Mouse (Mus musculus): ENCODE measurements around the gene Gm6169. TPM values are rescaled to one million over a fixed set of nuclear protein-coding genes. Genes with fewer than 3 reads are reported as not detected.
A peak's percentile ranks its signal among the peaks of the same experiment; 100 is the strongest.

Gm6169 gene
- polyA plus RNA-seq, 1 experiment = 6.3 TPM

DNA sequence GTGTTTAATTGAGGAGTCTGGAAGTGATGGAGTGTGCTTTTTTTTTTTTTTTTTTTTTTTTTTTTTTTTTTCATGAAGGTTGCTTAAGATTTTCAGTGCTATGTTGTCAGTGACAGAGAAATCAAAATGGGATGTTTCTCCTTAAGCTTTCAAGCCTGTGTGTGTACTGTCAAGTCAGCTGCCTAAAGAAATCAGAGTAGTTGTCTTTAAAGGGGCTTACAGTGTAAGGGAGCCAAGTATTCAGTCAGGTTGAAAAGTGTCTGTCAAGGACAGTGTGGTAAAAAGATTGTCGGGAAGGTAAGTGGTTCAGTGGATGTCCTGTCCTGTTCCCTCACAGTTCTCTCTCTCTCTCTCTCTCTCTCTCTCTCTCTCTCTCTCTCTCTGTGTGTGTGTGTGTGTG lies 25.5 kb downstream of the Gm6169 start:
- no peaks in the 10 kb centered on the region for H3K79me2 ChIP-seq (ENCODE audit: control insufficient read depth, insufficient read depth)
- H3K4me3 ChIP-seq = no peak overlapping the region
- H3K27me3 ChIP-seq (ENCODE audit: control insufficient read depth, insufficient read depth, insufficient read length) = peaks cover 28% of the 10 kb centered on the region
- H3ac ChIP-seq (ENCODE audit: control insufficient read depth, insufficient read length) = no peak overlapping the region
- H3K4me2 ChIP-seq (ENCODE audit: low read depth) = no peak overlapping the region
- TF ChIP-seq MYOG (IDR thresholded peaks at IDR 0.05; ENCODE audit: control insufficient read depth in 1 of 3, insufficient read depth in 1 of 3, insufficient read length in 2 of 3, low read depth in 2 of 3) (no peak), MAX (IDR thresholded peaks at IDR 0.05; ENCODE audit: low read depth) (no peak), REST (IDR thresholded peaks at IDR 0.05; ENCODE audit: insufficient read depth, insufficient read length) (no peak), USF1 (IDR thresholded peaks at IDR 0.05; ENCODE audit: low read depth) (no peak), E2F4 (IDR thresholded peaks at IDR 0.05; ENCODE audit: insufficient read depth) (no peak), MYOD1 (IDR thresholded peaks at IDR 0.05; ENCODE audit: control insufficient read depth in 1 of 3, insufficient read length in 2 of 3, low read depth in 2 of 3) (no peak), POLR2AphosphoS2 (IDR thresholded peaks at IDR 0.05; ENCODE audit: insufficient read length, low read depth) (no peak), POLR2A (IDR thresholded peaks at IDR 0.05; ENCODE audit: insufficient read length, low read depth) (no peak)
- H3K36me3 ChIP-seq (ENCODE audit: control insufficient read depth, insufficient read depth) = no peaks in the 10 kb centered on the region

- Histone ChIP-seq H3K79me2 (ENCODE audit: control insufficient read depth, insufficient read depth) (no peaks in the 10 kb centered on the region), H3ac (ENCODE audit: control insufficient read depth, insufficient read length) (no peak overlapping the region), H3K36me3 (ENCODE audit: control insufficient read depth, insufficient read depth) (no peaks in the 10 kb centered on the region), H3K4me3 (no peak overlapping the region), H3K4me2 (ENCODE audit: low read depth) (peak overlapping the region; percentile 24), H3K27me3 (ENCODE audit: control insufficient read depth, insufficient read depth, insufficient read length) (peaks cover 28% of the 10 kb centered on the region)
- TF ChIP-seq REST (IDR thresholded peaks at IDR 0.05; ENCODE audit: insufficient read depth, insufficient read length) = no peak
- TF ChIP-seq TCF12 (IDR thresholded peaks at IDR 0.05; ENCODE audit: insufficient read depth, poor library complexity, severe bottlenecking) = no peak
- no peak for TF ChIP-seq USF1 (IDR thresholded peaks at IDR 0.05; ENCODE audit: low read depth)
- TF ChIP-seq TCF3 (IDR thresholded peaks at IDR 0.05; ENCODE audit: insufficient read length, low read depth) = no peak
- TF ChIP-seq POLR2A (IDR thresholded peaks at IDR 0.05; ENCODE audit: insufficient read length, low read depth) = no peak
- TF ChIP-seq MYOD1 (IDR thresholded peaks at IDR 0.05; ENCODE audit: control insufficient read depth in 1 of 3, insufficient read length in 2 of 3, low read depth in 2 of 3) = no peak
- no peak for TF ChIP-seq SRF (IDR thresholded peaks at IDR 0.05; ENCODE audit: control insufficient read depth, insufficient read length, low read depth)
- TF ChIP-seq E2F4 (IDR thresholded peaks at IDR 0.05; ENCODE audit: insufficient read depth) = no peak
- TF ChIP-seq CEBPB (IDR thresholded peaks at IDR 0.05; ENCODE audit: insufficient read depth, poor library complexity, severe bottlenecking) = no peak
- TF ChIP-seq MYOG (IDR thresholded peaks at IDR 0.05; ENCODE audit: control insufficient read depth in 1 of 3, insufficient read depth in 1 of 3, insufficient read length in 2 of 3, low read depth in 2 of 3) = no peak
- no peak for TF ChIP-seq MAX (IDR thresholded peaks at IDR 0.05; ENCODE audit: low read depth)
- no peak for TF ChIP-seq POLR2AphosphoS2 (IDR thresholded peaks at IDR 0.05; ENCODE audit: insufficient read length, low read depth)
Observed at GRCm38 (mm10) chr13:97071626-97072241, 27.3 kb downstream of the Gm6169 start.

DNA sequence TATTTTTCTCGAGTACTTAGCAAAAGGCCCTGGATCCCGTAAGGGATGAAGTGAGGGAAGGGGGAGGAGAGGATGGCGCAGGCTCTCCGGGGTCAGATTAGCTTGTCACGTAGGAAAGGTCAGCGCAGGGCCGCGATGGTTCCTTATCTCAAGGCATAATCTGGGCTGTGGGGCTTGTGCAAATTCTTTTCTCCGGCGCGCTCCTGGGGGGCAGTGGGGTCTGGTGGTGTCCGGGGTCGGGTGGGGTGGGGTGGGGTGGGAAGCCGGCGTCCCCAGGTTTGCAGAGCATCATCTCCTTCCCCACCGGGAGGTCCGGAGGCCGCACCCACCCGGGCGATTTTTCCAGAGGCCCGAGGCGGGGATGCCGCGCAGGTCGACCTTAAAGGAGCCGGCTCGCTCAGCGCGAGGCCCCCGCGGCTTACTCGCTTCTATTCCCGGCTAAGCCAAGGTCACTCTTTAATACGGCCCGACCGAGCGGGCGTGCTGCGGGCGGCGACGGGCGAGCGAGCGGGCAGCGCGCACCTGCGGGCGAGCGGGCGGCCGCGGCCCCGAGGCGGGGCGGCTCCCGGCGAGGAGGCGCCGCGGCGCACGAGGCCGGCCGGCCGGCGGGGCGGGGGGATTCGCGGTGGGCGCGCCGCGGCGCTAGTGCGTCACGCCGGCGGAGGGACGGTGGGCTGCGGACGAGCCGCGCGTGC lies 28.0 kb downstream of the Gm6169 start:
- H3K27me3 ChIP-seq (ENCODE audit: control insufficient read depth, insufficient read depth, insufficient read length) = peaks cover 28% of the 10 kb centered on the region
- no peak overlapping the region for H3K4me3 ChIP-seq
- H3K4me2 ChIP-seq (ENCODE audit: low read depth) = no peak overlapping the region
- no peaks in the 10 kb centered on the region for H3K79me2 ChIP-seq (ENCODE audit: control insufficient read depth, insufficient read depth)
- H3K36me3 ChIP-seq (ENCODE audit: control insufficient read depth, insufficient read depth) = no peaks in the 10 kb centered on the region
- H3ac ChIP-seq (ENCODE audit: control insufficient read depth, insufficient read length) = no peak overlapping the region
- TF ChIP-seq MYOG (IDR thresholded peaks at IDR 0.05; ENCODE audit: control insufficient read depth in 1 of 3, insufficient read depth in 1 of 3, insufficient read length in 2 of 3, low read depth in 2 of 3) = no peak
- TF ChIP-seq TCF3 (IDR thresholded peaks at IDR 0.05; ENCODE audit: insufficient read length, low read depth) = no peak

- H3K27me3 ChIP-seq (ENCODE audit: control insufficient read depth, insufficient read depth, insufficient read length) = peaks cover 24% of the 10 kb centered on the region
- H3K4me2 ChIP-seq (ENCODE audit: low read depth) = no peak overlapping the region
- H3K79me2 ChIP-seq (ENCODE audit: control insufficient read depth, insufficient read depth) = no peaks in the 10 kb centered on the region
- H3K4me3 ChIP-seq = no peak overlapping the region
- no peak for TF ChIP-seq POLR2A (IDR thresholded peaks at IDR 0.05; ENCODE audit: insufficient read length, low read depth)
- TF ChIP-seq CEBPB (IDR thresholded peaks at IDR 0.05; ENCODE audit: insufficient read depth, poor library complexity, severe bottlenecking) = no peak
- no peak for TF ChIP-seq USF1 (IDR thresholded peaks at IDR 0.05; ENCODE audit: low read depth)
- no peak for TF ChIP-seq REST (IDR thresholded peaks at IDR 0.05; ENCODE audit: insufficient read depth, insufficient read length)
- no peak for TF ChIP-seq MYOG (IDR thresholded peaks at IDR 0.05; ENCODE audit: control insufficient read depth in 1 of 3, insufficient read depth in 1 of 3, insufficient read length in 2 of 3, low read depth in 2 of 3)
- TF ChIP-seq E2F4 (IDR thresholded peaks at IDR 0.05; ENCODE audit: insufficient read depth) = no peak
- no peak for TF ChIP-seq POLR2AphosphoS2 (IDR thresholded peaks at IDR 0.05; ENCODE audit: insufficient read length, low read depth)
- no peak for TF ChIP-seq TCF3 (IDR thresholded peaks at IDR 0.05; ENCODE audit: insufficient read length, low read depth)
- no peak for TF ChIP-seq MAX (IDR thresholded peaks at IDR 0.05; ENCODE audit: low read depth)
- H3K36me3 ChIP-seq (ENCODE audit: control insufficient read depth, insufficient read depth) = no peaks in the 10 kb centered on the region
- no peak overlapping the region for H3ac ChIP-seq (ENCODE audit: control insufficient read depth, insufficient read length)
Observed at GRCm38 (mm10) chr13:97068151-97068550, 30.9 kb downstream of the Gm6169 start.

GRCm38 (mm10) chr13:97067691-97068090 lies 31.3 kb downstream of the Gm6169 start:
- Histone ChIP-seq H3K27me3 (ENCODE audit: control insufficient read depth, insufficient read depth, insufficient read length) (peaks cover 23% of the 10 kb centered on the region), H3K79me2 (ENCODE audit: control insufficient read depth, insufficient read depth) (no peaks in the 10 kb centered on the region), H3ac (ENCODE audit: control insufficient read depth, insufficient read length) (no peak overlapping the region), H3K36me3 (ENCODE audit: control insufficient read depth, insufficient read depth) (no peaks in the 10 kb centered on the region), H3K4me2 (ENCODE audit: low read depth) (no peak overlapping the region), H3K4me3 (no peak overlapping the region)
- TF ChIP-seq MYOD1 (IDR thresholded peaks at IDR 0.05; ENCODE audit: control insufficient read depth in 1 of 3, insufficient read length in 2 of 3, low read depth in 2 of 3) (no peak), REST (IDR thresholded peaks at IDR 0.05; ENCODE audit: insufficient read depth, insufficient read length) (no peak), USF1 (IDR thresholded peaks at IDR 0.05; ENCODE audit: low read depth) (no peak), MYOG (IDR thresholded peaks at IDR 0.05; ENCODE audit: control insufficient read depth in 1 of 3, insufficient read depth in 1 of 3, insufficient read length in 2 of 3, low read depth in 2 of 3) (no peak), POLR2AphosphoS2 (IDR thresholded peaks at IDR 0.05; ENCODE audit: insufficient read length, low read depth) (no peak), POLR2A (IDR thresholded peaks at IDR 0.05; ENCODE audit: insufficient read length, low read depth) (no peak)
